Mouse (Mus musculus) ES-E14 (cell line): ENCODE data around the gene Nup210l. TPM values are rescaled to one million over a fixed set of nuclear protein-coding genes. Genes with fewer than 3 reads are reported as not detected.

Experiments
- DNase-seq: peaks from one replicate; pipeline ENCODE4 v3.0.0-alpha.2; 2013; ENCODE audit warnings: low read depth, low spot score
- H3K27ac ChIP-seq: 2 replicates; pipeline ENCODE4 v1.5.1; 2012; ENCODE audit warnings: low read depth, mild to moderate bottlenecking, low read length, moderate library complexity, mixed read lengths; ENCODE audit not compliant: poor library complexity, insufficient read depth, severe bottlenecking
- H3K36me3 ChIP-seq: 2 replicates; pipeline ENCODE4 v1.6.1; 2012; ENCODE audit warnings: mild to moderate bottlenecking, low read length, moderate library complexity, mixed read lengths; ENCODE audit not compliant: control insufficient read depth, poor library complexity, insufficient read depth, severe bottlenecking
- H3K4me1 ChIP-seq, 2 experiments: fragments of 150-350 bp in 1 of 2; sonication (generic) in 1 of 2; 2 replicates each; pipeline ENCODE4 v1.6.1; 2012; ENCODE audit warnings: low read length in 2 of 2, mild to moderate bottlenecking in 1 of 2, mixed read lengths in 1 of 2; ENCODE audit not compliant: control insufficient read depth in 2 of 2, insufficient read depth in 2 of 2, poor library complexity in 1 of 2
- H3K4me3 ChIP-seq, 2 experiments: fragments of 150-350 bp in 1 of 2; sonication (generic) in 1 of 2; 2 replicates each; pipeline ENCODE4 v1.5.1; 2012; ENCODE audit warnings: low read length in 2 of 2, low read depth in 1 of 2, mild to moderate bottlenecking in 1 of 2, mixed read lengths in 1 of 2; ENCODE audit not compliant: insufficient read depth in 1 of 2, poor library complexity in 1 of 2, severe bottlenecking in 1 of 2
- H3K9ac ChIP-seq: 2 replicates; pipeline ENCODE4 v1.6.1; 2012; ENCODE audit warnings: low read depth, mild to moderate bottlenecking, low read length, mixed read lengths; ENCODE audit not compliant: poor library complexity, insufficient read depth, severe bottlenecking
- H3K9me3 ChIP-seq: fragments of 150-350 bp; sonication (generic); 2 replicates; pipeline ENCODE4 v1.6.1; 2012; ENCODE audit warnings: low read depth, mild to moderate bottlenecking, low read length; ENCODE audit not compliant: control insufficient read depth, insufficient read depth
- CHD2 ChIP-seq: IDR thresholded peaks from 2 replicates; pipeline ENCODE4 v1.6.1; 2014; ENCODE audit warnings: mild to moderate bottlenecking, low read depth, low read length, inconsistent platforms
- HCFC1 ChIP-seq: IDR thresholded peaks from 2 replicates; pipeline ENCODE4 v1.6.1; 2012; ENCODE audit warnings: low read length, inconsistent platforms, borderline replicate concordance; ENCODE audit not compliant: insufficient read depth
- MAFK ChIP-seq: IDR thresholded peaks from 2 replicates; pipeline ENCODE4 v1.6.1; 2014; ENCODE audit warnings: mild to moderate bottlenecking, low read depth, low read length, inconsistent platforms; ENCODE audit not compliant: insufficient read depth
- ZC3H11A ChIP-seq: IDR thresholded peaks from 2 replicates; pipeline ENCODE4 v1.6.1; 2012; ENCODE audit warnings: low read depth, mild to moderate bottlenecking, inconsistent platforms, low read length, borderline replicate concordance
- ZNF384 ChIP-seq: IDR thresholded peaks from 2 replicates; pipeline ENCODE4 v1.6.1; 2012; ENCODE audit warnings: low read depth, low read length, inconsistent platforms
- in situ Hi-C, 2 experiments: fragments of 600-800 bp; cut with MboI; formaldehyde crosslinking; loops; one replicate each; pipeline ENCODE4 v1.15.1; 2025; ENCODE audit warnings: low sequenced_read_pairs in 2 of 2, inconsistent platforms in 1 of 2; ENCODE audit not compliant: unreplicated experiment in 2 of 2
- total RNA-seq: library from RNA; depleted of rRNA; stranded (reverse); fragments of 300-350 nt; gene quantifications from 2 replicates; pipeline ENCODE4 v1.2.3, GENCODE M21; 2012

The Nup210l gene
- total RNA-seq, 1 experiment = 0.80 TPM

- H3K36me3 ChIP-seq = peaks cover 3% of the 10 kb centered on the region
- H3K4me1 ChIP-seq = no peaks in the 10 kb centered on the region; a peak in 1 of 4 replicates
- H3K9ac ChIP-seq = peak overlapping the region; percentile 88; the same call in 1 of the 2 replicates
- DNase-seq = no peak
- in situ Hi-C loops = no loop called here
- no peak for TF ChIP-seq ZNF384
- no peak for TF ChIP-seq ZC3H11A
- TF ChIP-seq MAFK = no peak
- no peak for TF ChIP-seq CHD2
- TF ChIP-seq HCFC1 = no peak
- H3K27ac ChIP-seq = peak overlapping the region; percentile 70; the same call in 1 of the 2 replicates
- no peaks in the 10 kb centered on the region for H3K9me3 ChIP-seq
- peak overlapping the region; percentile 74 to 76 for H3K4me3 ChIP-seq
Measured at GRCm38 (mm10) chr3:90231075-90231474, 127.1 kb downstream of the Nup210l start.

- in situ Hi-C loops = no loop called here
- Histone ChIP-seq H3K4me3 (peak within 1 kb of the TSS; percentile 74 to 76), H3K4me1 (no peaks in the 10 kb centered on the region), H3K9me3 (no peaks in the 10 kb centered on the region), H3K27ac (peak within 1 kb of the TSS; percentile 70), H3K9ac (peak within 1 kb of the TSS; percentile 88), H3K36me3 (peaks cover 3% of the 10 kb centered on the region)
- TF ChIP-seq ZNF384 (no peak), ZC3H11A (no peak), MAFK (no peak), CHD2 (peak; percentile 77), HCFC1 (peak; percentile 92)
- peak; percentile 92 for DNase-seq
Measured at GRCm38 (mm10) chr3:90231507-90232333, 127.8 kb downstream of the Nup210l start, which contains the start of gene Jtb. Gene Jtb (plus strand): TSS chr3:90231597.

- peaks cover 0 to 11% of the 10 kb centered on the region in 2 experiments; a peak in 1 of 4 replicates for H3K4me1 ChIP-seq
- H3K9ac ChIP-seq = no peak overlapping the region
- TF ChIP-seq HCFC1 (no peak), ZC3H11A (no peak), CHD2 (no peak), ZNF384 (no peak), MAFK (no peak)
- H3K9me3 ChIP-seq = no peaks in the 10 kb centered on the region
- H3K36me3 ChIP-seq = no peaks in the 10 kb centered on the region
- in situ Hi-C loops = no loop called here
- H3K4me3 ChIP-seq = no peak overlapping the region
- H3K27ac ChIP-seq = no peak overlapping the region
- DNase-seq = no peak
Measured at GRCm38 (mm10) chr3:90241251-90241650, 137.3 kb downstream of the Nup210l start.

DNA sequence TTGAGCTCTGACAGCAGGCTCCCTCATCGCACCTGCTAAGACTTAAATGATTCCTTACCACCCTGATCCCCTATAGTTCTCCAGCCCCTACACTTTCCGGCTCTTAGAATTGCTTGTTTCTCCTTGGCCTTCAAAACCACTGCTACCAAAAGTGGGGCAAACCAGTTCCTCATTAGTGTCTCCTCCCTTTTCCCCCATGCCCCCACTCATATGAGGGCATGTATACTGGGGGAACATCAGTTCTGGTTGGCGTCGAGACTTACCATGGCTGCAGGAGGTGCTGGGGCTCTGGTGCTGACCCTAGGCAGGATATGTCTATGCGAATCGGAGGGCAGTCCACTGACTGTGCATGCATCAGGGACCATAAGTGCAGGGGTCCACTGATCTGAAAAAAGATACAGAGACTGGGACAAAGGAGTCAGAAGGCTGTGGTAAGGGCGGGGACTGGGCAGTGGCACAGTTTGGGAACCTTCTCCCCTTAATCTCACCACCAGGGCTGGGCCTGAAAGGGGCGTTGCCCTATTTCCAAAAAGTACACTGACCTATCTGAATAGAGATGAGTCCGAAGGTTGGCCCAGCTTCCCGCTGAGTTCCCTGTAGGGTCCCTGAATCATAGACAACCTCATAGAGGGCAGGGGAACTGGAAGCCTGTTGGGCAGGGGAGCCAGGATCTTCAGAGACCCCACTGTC lies 137.9 kb downstream of the Nup210l start:
- H3K36me3 ChIP-seq = no peaks in the 10 kb centered on the region
- in situ Hi-C loops = no loop called here
- peaks cover 0 to 13% of the 10 kb centered on the region in 2 experiments; a peak in 2 of 4 replicates for H3K4me1 ChIP-seq
- H3K9ac ChIP-seq = no peak overlapping the region
- H3K9me3 ChIP-seq = no peaks in the 10 kb centered on the region
- TF ChIP-seq ZNF384 (no peak), HCFC1 (no peak), CHD2 (no peak), MAFK (no peak)
- H3K4me3 ChIP-seq = no peak overlapping the region
- DNase-seq = no peak
- no peak overlapping the region for H3K27ac ChIP-seq
